Mouse (Mus musculus) neural tube, embryonic 12.5 days (tissue): ENCODE results near the gene Plscr4. TPM values are rescaled to one million over a fixed set of nuclear protein-coding genes. Genes with fewer than 3 reads are reported as not detected.

Source experiments
- ATAC-seq: fragments of 200-750 bp; cut with Nextera tagmentation; 2 replicates; pipeline ENCODE4 v1.8.0; 2017; ENCODE audit warnings: low read depth, mild to moderate bottlenecking, moderate TSS enrichment, moderate library complexity; ENCODE audit not compliant: low FRiP score
- H3K27ac ChIP-seq: fragments of 300-500 bp; sonication (generic); 2 replicates; pipeline ENCODE4 v1.5.1; 2016
- H3K27me3 ChIP-seq: fragments of 300-500 bp; sonication (generic); replicated peaks from 2 replicates; pipeline ENCODE4 v1.6.1; 2016; ENCODE audit warnings: mild to moderate bottlenecking
- H3K36me3 ChIP-seq: fragments of 300-500 bp; sonication (generic); 2 replicates; pipeline ENCODE4 v1.6.1; 2016; ENCODE audit warnings: mild to moderate bottlenecking
- H3K4me1 ChIP-seq: fragments of 300-500 bp; sonication (generic); 2 replicates; pipeline ENCODE4 v1.6.1; 2016
- H3K4me2 ChIP-seq: fragments of 300-500 bp; sonication (generic); replicated peaks from 2 replicates; pipeline ENCODE4 v1.6.1; 2016; ENCODE audit warnings: mild to moderate bottlenecking
- H3K4me3 ChIP-seq: fragments of 300-500 bp; sonication (generic); 2 replicates; pipeline ENCODE4 v1.5.1; 2016
- H3K9ac ChIP-seq: fragments of 300-500 bp; sonication (generic); 2 replicates; pipeline ENCODE4 v1.6.1; 2016; ENCODE audit warnings: mild to moderate bottlenecking
- H3K9me3 ChIP-seq: fragments of 300-500 bp; sonication (generic); 2 replicates; pipeline ENCODE4 v1.6.1; 2016; ENCODE audit warnings: mild to moderate bottlenecking
- WGBS: fragments of 180-500 bp; shearing (Covaris S2); methylation state at CpG from one replicate; pipeline ENCODE4 v1.1.7; 2016; 5-methylcytosine and 5-hydroxymethylcytosine counted together
- polyA plus RNA-seq: library from polyadenylated mRNA; unstranded; fragments of >200 nt; fragmentation: Nextera tagmentation; extraction: Ambion mirVana; gene quantifications from 2 replicates; pipeline ENCODE4 v1.2.1, GENCODE M21; 2016

The Plscr4 gene
- polyA plus RNA-seq, 1 experiment from 2014 or later = 2.8 TPM

DNA sequence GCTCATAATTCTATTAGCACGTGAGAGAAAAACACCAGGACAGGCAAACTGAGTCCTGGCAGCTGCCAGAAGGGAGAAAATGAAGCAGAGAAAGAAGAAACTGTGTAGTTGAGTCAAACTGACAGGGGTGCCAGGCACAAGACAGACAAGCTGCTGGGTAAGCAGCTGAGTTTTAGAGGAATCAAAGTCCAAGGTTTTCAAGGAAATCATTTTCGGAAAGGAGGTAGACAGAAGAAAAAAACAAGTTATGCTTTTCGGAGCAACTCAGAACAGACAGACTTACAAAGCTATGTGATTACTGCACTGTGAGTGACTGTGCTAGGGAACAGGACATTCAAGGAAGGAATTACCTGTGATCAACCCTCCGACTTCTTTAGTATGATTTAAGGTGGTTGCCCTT, 67.3 kb downstream of the Plscr4 start:
- Histone ChIP-seq H3K9ac (no peak overlapping the region), H3K27me3 (no peaks in the 10 kb centered on the region), H3K9me3 (0 out of 2 replicates have a peak, but pooled peaks cover 1% of the 10 kb centered on the region), H3K36me3 (no peaks in the 10 kb centered on the region), H3K27ac (no peak overlapping the region), H3K4me1 (no peaks in the 10 kb centered on the region), H3K4me3 (no peak overlapping the region), H3K4me2 (no peak overlapping the region)
- 82% methylated on average over 4 of the region's 4 CpGs for WGBS
- ATAC-seq = no peak

DNA sequence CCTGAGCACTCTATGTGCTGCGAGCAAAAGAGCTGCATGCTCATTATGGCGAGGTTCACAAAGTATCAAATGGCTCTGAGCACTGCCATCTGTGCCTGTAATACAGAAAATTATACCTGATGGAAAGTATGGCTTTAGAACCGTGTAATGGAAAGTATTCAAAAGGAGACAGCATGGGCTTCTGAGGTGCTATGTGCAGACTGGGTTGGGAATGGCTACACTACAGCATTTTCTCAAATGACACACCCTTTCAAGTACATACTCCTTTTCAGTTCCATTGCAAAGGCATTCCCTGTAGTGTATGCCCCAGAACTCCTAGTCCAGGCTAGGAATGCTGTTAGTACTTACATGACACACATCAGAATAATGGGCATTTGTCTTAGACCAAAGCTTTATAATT, 72.9 kb downstream of the Plscr4 start:
- H3K9ac ChIP-seq = no peak overlapping the region
- H3K9me3 ChIP-seq = no peaks in the 10 kb centered on the region
- H3K4me3 ChIP-seq = no peak overlapping the region
- H3K4me2 ChIP-seq = no peak overlapping the region
- H3K4me1 ChIP-seq = no peaks in the 10 kb centered on the region
- H3K27ac ChIP-seq = no peak overlapping the region
- H3K27me3 ChIP-seq = no peaks in the 10 kb centered on the region
- 78% methylated on average over 3 of the region's 3 CpGs for WGBS
- no peak for ATAC-seq
- H3K36me3 ChIP-seq = no peaks in the 10 kb centered on the region

DNA sequence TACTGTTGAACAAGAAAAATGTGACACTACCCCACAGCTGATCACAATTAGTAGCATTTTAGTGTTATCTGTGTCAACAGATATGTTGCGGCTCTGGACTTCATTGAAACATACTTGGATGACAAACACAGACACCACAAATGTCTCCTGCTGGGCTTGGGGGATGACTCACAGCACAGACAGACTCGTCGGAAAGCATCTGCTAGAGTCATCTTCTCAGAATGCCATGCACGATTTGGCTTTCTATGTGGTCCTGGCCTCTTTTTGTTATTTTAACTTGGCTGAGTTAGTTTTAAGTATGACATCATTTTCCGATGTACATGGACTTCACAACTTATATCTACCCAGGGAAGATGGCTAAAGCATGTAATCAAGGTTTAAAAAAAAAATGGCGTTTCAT, 80.6 kb downstream of the Plscr4 start:
- H3K4me3 ChIP-seq = no peak overlapping the region
- ATAC-seq = no peak
- H3K9ac ChIP-seq = no peak overlapping the region
- H3K27ac ChIP-seq = no peak overlapping the region
- H3K27me3 ChIP-seq = no peaks in the 10 kb centered on the region
- no peaks in the 10 kb centered on the region for H3K9me3 ChIP-seq
- H3K4me2 ChIP-seq = no peak overlapping the region
- no peaks in the 10 kb centered on the region for H3K4me1 ChIP-seq
- no peaks in the 10 kb centered on the region for H3K36me3 ChIP-seq
- WGBS = 79% methylated on average over 6 of the region's 6 CpGs

- ATAC-seq = no peak
- no peaks in the 10 kb centered on the region for H3K9me3 ChIP-seq
- no peak overlapping the region for H3K4me3 ChIP-seq
- H3K4me1 ChIP-seq = no peaks in the 10 kb centered on the region
- H3K4me2 ChIP-seq = no peak overlapping the region
- no peaks in the 10 kb centered on the region for H3K27me3 ChIP-seq
- 74% methylated on average over 6 of the region's 6 CpGs for WGBS
- no peak overlapping the region for H3K27ac ChIP-seq
- no peaks in the 10 kb centered on the region for H3K36me3 ChIP-seq
- no peak overlapping the region for H3K9ac ChIP-seq
Observed at GRCm38 (mm10) chr9:92538216-92538615, 81.0 kb downstream of the Plscr4 start.

Other genes starting within 250 kb of the Plscr4 start
- gene Plscr1, start 207.6 kb upstream of the Plscr4 start, polyA plus RNA-seq = 18.2 and 20.8 TPM in 2 replicates
- gene Plscr2, start 181.8 kb upstream of the Plscr4 start, polyA plus RNA-seq = 0.61 and 0.77 TPM in 2 replicates
- not detected in 2 replicates for gene 1700057G04Rik, start 148.0 kb upstream of the Plscr4 start, polyA plus RNA-seq
- gene Plod2, start 84.8 kb downstream of the Plscr4 start, polyA plus RNA-seq = 32.8 and 36.0 TPM in 2 replicates